Mouse (Mus musculus): Measurements from ENCODE around the gene Smagp. TPM values are rescaled to one million over a fixed set of nuclear protein-coding genes. Genes with fewer than 3 reads are reported as not detected.
"Not testable (repeated sequence)": the region's sequence is repeated elsewhere in the genome, so short reads cannot be mapped to it uniquely, and the experiment has no call there.

Smagp gene
- total and polyA plus RNA-seq, 2 experiments from 2014 or later = 4.3 to 5.8 TPM

- Histone ChIP-seq H3K4me3 (ENCODE audit: low read length) (no peak overlapping the region), H3K9ac (replicated peaks; ENCODE audit: low read length) (no peak overlapping the region), H3K9me3 (ENCODE audit: low read length) (no peaks in the 10 kb centered on the region), H3K4me2 (ENCODE audit: low read depth, low read length) (no peak overlapping the region), H3K27ac (no peak overlapping the region), H3K36me3 (ENCODE audit: insufficient read depth, low read length) (no peaks in the 10 kb centered on the region), H3K4me1 (ENCODE audit: insufficient read depth, low read length) (no peaks in the 10 kb centered on the region), H3K27me3 (ENCODE audit: insufficient read depth, low read length) (peaks cover 9% of the 10 kb centered on the region; the same call in 1 of the 2 replicates)
- no peak for TF ChIP-seq CTCF (IDR thresholded peaks at IDR 0.05; ENCODE audit: low read depth)
- ATAC-seq (no peak), DNase-seq (ENCODE audit: low spot score) (no peak)
- 38% methylated on average over 3 of the region's 3 CpGs for WGBS
Observed at GRCm38 (mm10) chr15:100630126-100630525, 6.6 kb downstream of the Smagp start.

GRCm38 (mm10) chr15:100628797-100629196 is 7.9 kb downstream of the Smagp start:
- ATAC-seq (no peak), DNase-seq (ENCODE audit: low spot score) (no peak)
- no peaks in the 10 kb centered on the region for H3K4me1 ChIP-seq (ENCODE audit: insufficient read depth, low read length)
- 51% methylated on average over 7 of the region's 7 CpGs for WGBS
- TF ChIP-seq CTCF (IDR thresholded peaks at IDR 0.05; ENCODE audit: low read depth) = no peak
- no peak overlapping the region for H3K9ac ChIP-seq (replicated peaks; ENCODE audit: low read length)
- H3K9me3 ChIP-seq (ENCODE audit: low read length) = no peaks in the 10 kb centered on the region
- no peak overlapping the region for H3K27ac ChIP-seq
- H3K36me3 ChIP-seq (ENCODE audit: insufficient read depth, low read length) = no peaks in the 10 kb centered on the region
- H3K4me2 ChIP-seq (ENCODE audit: low read depth, low read length) = no peak overlapping the region
- H3K4me3 ChIP-seq (ENCODE audit: low read length) = no peak overlapping the region
- no peaks in the 10 kb centered on the region for H3K27me3 ChIP-seq (ENCODE audit: insufficient read depth, low read length)

- no peak for TF ChIP-seq CTCF (IDR thresholded peaks at IDR 0.05; ENCODE audit: low read depth)
- Histone ChIP-seq H3K4me1 (ENCODE audit: insufficient read depth, low read length) (no peaks in the 10 kb centered on the region), H3K27me3 (ENCODE audit: insufficient read depth, low read length) (no peaks in the 10 kb centered on the region), H3K4me2 (ENCODE audit: low read depth, low read length) (no peak overlapping the region), H3K27ac (no peak overlapping the region), H3K36me3 (ENCODE audit: insufficient read depth, low read length) (no peaks in the 10 kb centered on the region), H3K9ac (replicated peaks; ENCODE audit: low read length) (no peak overlapping the region), H3K9me3 (ENCODE audit: low read length) (no peaks in the 10 kb centered on the region), H3K4me3 (ENCODE audit: low read length) (no peak overlapping the region)
- no peak for DNase-seq (ENCODE audit: low spot score)
- WGBS = 5% methylated on average over 11 of the region's 11 CpGs
- no peak for ATAC-seq
Observed at GRCm38 (mm10) chr15:100627774-100628370, 8.9 kb downstream of the Smagp start.

GRCm38 (mm10) chr15:100627287-100627686 is 9.5 kb downstream of the Smagp start:
- TF ChIP-seq CTCF (IDR thresholded peaks at IDR 0.05; ENCODE audit: low read depth) = no peak
- H3K4me2 ChIP-seq (ENCODE audit: low read depth, low read length) = no peak overlapping the region
- H3K4me3 ChIP-seq (ENCODE audit: low read length) = no peak overlapping the region
- no peak overlapping the region for H3K9ac ChIP-seq (replicated peaks; ENCODE audit: low read length)
- H3K9me3 ChIP-seq (ENCODE audit: low read length) = no peaks in the 10 kb centered on the region
- WGBS = 23% methylated on average over 10 of the region's 10 CpGs
- no peak overlapping the region for H3K27ac ChIP-seq
- H3K27me3 ChIP-seq (ENCODE audit: insufficient read depth, low read length) = no peaks in the 10 kb centered on the region
- DNase-seq (ENCODE audit: low spot score) = no peak
- no peaks in the 10 kb centered on the region for H3K4me1 ChIP-seq (ENCODE audit: insufficient read depth, low read length)
- H3K36me3 ChIP-seq (ENCODE audit: insufficient read depth, low read length) = no peaks in the 10 kb centered on the region
- ATAC-seq = no peak

GRCm38 (mm10) chr15:100624435-100624834 is 12.3 kb downstream of the Smagp start:
- no peak overlapping the region for H3K27ac ChIP-seq
- no peak overlapping the region for H3K9ac ChIP-seq (replicated peaks; ENCODE audit: low read length)
- WGBS = 84% methylated on average over 3 of the region's 3 CpGs
- DNase-seq (ENCODE audit: low spot score) (no peak), ATAC-seq (no peak)
- TF ChIP-seq CTCF (IDR thresholded peaks at IDR 0.05; ENCODE audit: low read depth) = no peak
- H3K4me1 ChIP-seq (ENCODE audit: insufficient read depth, low read length) = no peaks in the 10 kb centered on the region
- peaks cover 12% of the 10 kb centered on the region for H3K36me3 ChIP-seq (ENCODE audit: insufficient read depth, low read length)
- H3K9me3 ChIP-seq (ENCODE audit: low read length) = no peaks in the 10 kb centered on the region
- no peak overlapping the region for H3K4me3 ChIP-seq (ENCODE audit: low read length)
- H3K27me3 ChIP-seq (ENCODE audit: insufficient read depth, low read length) = no peaks in the 10 kb centered on the region
- H3K4me2 ChIP-seq (ENCODE audit: low read depth, low read length) = no peak overlapping the region

- 88% methylated on average over 9 of the region's 9 CpGs for WGBS
- no peak overlapping the region for H3K27ac ChIP-seq
- H3K9ac ChIP-seq (replicated peaks; ENCODE audit: low read length) = no peak overlapping the region
- H3K9me3 ChIP-seq (ENCODE audit: low read length) = no peaks in the 10 kb centered on the region
- H3K4me3 ChIP-seq (ENCODE audit: low read length) = no peak overlapping the region
- no peak for TF ChIP-seq CTCF (IDR thresholded peaks at IDR 0.05; ENCODE audit: low read depth)
- no peak overlapping the region for H3K4me2 ChIP-seq (ENCODE audit: low read depth, low read length)
- H3K27me3 ChIP-seq (ENCODE audit: insufficient read depth, low read length) = no peaks in the 10 kb centered on the region
- ATAC-seq (no peak), DNase-seq (ENCODE audit: low spot score) (no peak)
- no peaks in the 10 kb centered on the region for H3K4me1 ChIP-seq (ENCODE audit: insufficient read depth, low read length)
- H3K36me3 ChIP-seq (ENCODE audit: insufficient read depth, low read length) = peaks cover 18% of the 10 kb centered on the region
Observed at GRCm38 (mm10) chr15:100623754-100624153, 13.0 kb downstream of the Smagp start.

- no peaks in the 10 kb centered on the region for H3K9me3 ChIP-seq (ENCODE audit: low read length)
- no peak for TF ChIP-seq CTCF (IDR thresholded peaks at IDR 0.05; ENCODE audit: low read depth)
- H3K27ac ChIP-seq = no peak overlapping the region
- H3K36me3 ChIP-seq (ENCODE audit: insufficient read depth, low read length) = peaks cover 29% of the 10 kb centered on the region
- WGBS = 79% methylated on average over 7 of the region's 7 CpGs
- H3K4me2 ChIP-seq (ENCODE audit: low read depth, low read length) = no peak overlapping the region
- ATAC-seq (no peak), DNase-seq (ENCODE audit: low spot score) (no peak)
- no peak overlapping the region for H3K9ac ChIP-seq (replicated peaks; ENCODE audit: low read length)
- no peaks in the 10 kb centered on the region for H3K4me1 ChIP-seq (ENCODE audit: insufficient read depth, low read length)
- no peak overlapping the region for H3K4me3 ChIP-seq (ENCODE audit: low read length)
- H3K27me3 ChIP-seq (ENCODE audit: insufficient read depth, low read length) = no peaks in the 10 kb centered on the region
Observed at GRCm38 (mm10) chr15:100622164-100622563, 14.6 kb downstream of the Smagp start.

GRCm38 (mm10) chr15:100621671-100622070 is 15.1 kb downstream of the Smagp start:
- not testable (repeated sequence) for H3K4me2 ChIP-seq (ENCODE audit: low read depth, low read length); H3K4me3 ChIP-seq (ENCODE audit: low read length); H3K27ac ChIP-seq; H3K9me3 ChIP-seq (ENCODE audit: low read length); DNase-seq (ENCODE audit: low spot score); H3K4me1 ChIP-seq (ENCODE audit: insufficient read depth, low read length); H3K27me3 ChIP-seq (ENCODE audit: insufficient read depth, low read length); ATAC-seq; H3K9ac ChIP-seq (replicated peaks; ENCODE audit: low read length)
- WGBS = 77% methylated on average over 9 of the region's 9 CpGs
- peaks cover 29% of the 10 kb centered on the region for H3K36me3 ChIP-seq (ENCODE audit: insufficient read depth, low read length)

All from hindbrain, postnatal 0 days (tissue).